Mouse (Mus musculus): ENCODE results near the gene Coro1c.
A peak's percentile ranks its signal among the peaks of the same experiment; 100 is the strongest.

The Coro1c gene

GRCm38 (mm10) chr5:113929526-113929925, 21.0 kb upstream of the Coro1c start:
- DNase-seq (ENCODE audit: inconsistent age in 2 of 2, low spot score in 1 of 2): no peak

DNA sequence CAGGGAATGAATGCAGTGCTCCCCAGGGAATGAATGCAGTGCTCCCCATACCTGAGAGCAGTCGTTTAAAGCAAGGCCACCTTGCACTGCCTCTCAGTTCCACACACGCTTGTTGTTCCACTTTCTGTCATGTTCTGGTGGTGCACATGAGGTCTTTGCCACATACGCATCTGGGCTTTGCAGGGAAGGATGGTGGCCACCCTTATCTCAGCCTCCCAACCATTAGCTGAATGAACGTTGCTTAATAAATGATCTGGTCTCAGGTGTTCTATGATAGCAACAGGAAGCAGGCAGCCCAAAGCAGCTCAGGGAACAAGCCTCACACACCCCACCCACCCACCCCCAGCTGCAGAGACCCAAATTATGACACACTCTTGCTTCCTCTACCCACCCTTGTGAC, 16.1 kb upstream of the Coro1c start:
- DNase-seq (ENCODE audit: inconsistent age in 2 of 2, low spot score in 1 of 2): no peak

GRCm38 (mm10) chr5:113921310-113922166, 13.0 kb upstream of the Coro1c start:
- no peak for DNase-seq (ENCODE audit: inconsistent age in 2 of 2, low spot score in 1 of 2)

- DNase-seq (ENCODE audit: inconsistent age in 2 of 2, low spot score in 1 of 2): no peak
Observed at GRCm38 (mm10) chr5:113919060-113919459, 10.5 kb upstream of the Coro1c start.

GRCm38 (mm10) chr5:113918654-113919053, 10.1 kb upstream of the Coro1c start:
- peak in 1 of 2 experiments; percentile 72 for DNase-seq (ENCODE audit: inconsistent age in 2 of 2, low spot score in 1 of 2)

GRCm38 (mm10) chr5:113910705-113911104, 2.1 kb upstream of the Coro1c start:
- no peak for DNase-seq (ENCODE audit: inconsistent age in 2 of 2, low spot score in 1 of 2)

GRCm38 (mm10) chr5:113910065-113910701, 1.6 kb upstream of the Coro1c start:
- DNase-seq (ENCODE audit: inconsistent age in 2 of 2, low spot score in 1 of 2): peak in 1 of 2 experiments; percentile 20

DNA sequence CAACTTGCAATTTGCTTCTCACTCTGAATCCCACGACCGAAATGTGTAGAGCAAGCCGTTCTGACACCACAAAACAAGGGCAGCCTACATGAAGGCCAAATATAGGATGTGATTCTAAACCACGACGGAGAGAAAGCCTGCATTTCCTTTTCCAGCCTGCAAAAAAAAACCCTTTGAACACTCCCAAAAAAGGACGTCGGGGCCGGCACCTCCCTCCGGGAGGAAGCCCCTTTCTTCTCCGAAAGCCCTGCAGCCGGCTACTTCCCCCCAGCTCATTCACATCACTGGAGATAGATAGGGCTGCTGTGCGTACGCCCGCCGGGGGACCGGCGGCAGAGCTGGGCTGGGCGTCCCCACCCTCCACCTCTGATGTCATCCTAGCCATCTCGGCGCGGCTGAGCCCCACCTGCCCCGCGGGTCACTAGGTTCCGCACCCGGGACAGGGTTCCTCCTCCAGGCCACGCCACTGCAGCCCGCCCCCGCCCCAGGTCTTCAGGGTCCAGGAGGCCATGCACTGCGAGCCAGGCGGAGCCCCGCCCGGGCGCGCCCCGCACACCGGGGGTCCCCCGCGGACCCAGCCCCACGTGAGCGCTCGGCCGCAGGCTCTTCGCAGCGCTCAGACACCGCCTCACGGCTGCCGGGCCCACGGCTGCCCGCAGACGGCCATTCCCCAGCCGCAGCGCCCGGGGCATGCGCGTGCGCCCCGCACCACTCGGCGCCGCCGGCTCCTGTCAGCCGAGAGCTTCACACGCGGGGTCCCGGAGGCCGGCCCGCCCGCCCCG, 581 bp downstream of the Coro1c start:
- peak; percentile 77 to 84 for DNase-seq (ENCODE audit: inconsistent age in 2 of 2, low spot score in 1 of 2)

DNA sequence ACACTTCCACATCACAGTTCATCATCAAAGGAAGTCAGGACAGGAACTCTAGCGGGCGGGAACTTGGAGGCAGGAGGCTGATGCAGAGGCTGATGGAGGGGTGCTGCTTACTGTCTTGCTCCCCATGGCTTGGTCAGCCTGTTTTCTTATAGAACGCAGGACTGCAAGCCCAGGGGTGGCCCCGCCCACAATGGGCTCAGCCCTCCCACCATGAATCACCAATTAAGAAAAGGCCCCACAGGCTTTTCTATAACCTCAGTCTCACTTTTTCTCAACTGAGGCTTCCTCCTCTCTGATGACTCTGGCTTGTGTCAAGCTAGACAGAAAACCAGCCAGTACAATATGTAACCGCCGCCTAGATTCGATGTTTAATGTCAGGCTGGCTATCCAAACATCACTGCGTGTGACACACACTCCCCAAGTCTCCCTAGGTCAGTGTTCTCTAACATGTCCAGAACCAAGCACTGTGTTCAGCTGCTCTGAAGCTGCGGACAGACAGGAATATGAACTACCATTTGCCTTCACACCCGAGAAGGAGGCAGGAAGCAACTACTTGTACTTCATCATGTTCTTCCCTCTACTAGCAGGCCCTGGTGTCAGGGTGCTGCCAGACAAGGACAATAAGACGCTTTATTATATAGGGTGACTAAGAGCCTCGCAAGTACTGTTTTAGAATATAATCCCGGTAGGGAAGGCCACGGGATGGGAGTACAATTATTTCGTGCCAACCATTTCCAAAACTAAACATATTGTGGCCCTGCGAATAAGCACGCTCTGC, 1.4 kb downstream of the Coro1c start:
- DNase-seq (ENCODE audit: inconsistent age in 2 of 2, low spot score in 1 of 2): peak; percentile 70 to 79

DNA sequence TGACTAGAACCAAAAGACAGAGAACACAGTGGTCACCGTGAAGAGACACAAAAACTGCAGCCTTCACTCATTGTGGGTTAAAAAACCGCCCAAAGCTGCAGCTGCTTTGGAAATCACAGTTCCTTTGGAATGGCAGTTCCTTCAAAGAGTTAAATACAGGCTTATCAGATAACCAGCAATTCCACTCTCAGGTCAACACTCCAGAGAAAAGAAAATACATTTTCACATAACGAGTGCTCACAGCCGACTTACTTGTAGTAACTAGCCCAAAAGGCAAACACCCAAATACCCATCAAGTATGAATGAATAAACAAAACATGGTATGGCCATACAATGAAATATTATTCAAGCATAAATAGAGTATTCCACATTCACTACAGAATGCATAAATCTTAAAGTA, 3.6 kb downstream of the Coro1c start:
- no peak for DNase-seq (ENCODE audit: inconsistent age in 2 of 2, low spot score in 1 of 2)

DNA sequence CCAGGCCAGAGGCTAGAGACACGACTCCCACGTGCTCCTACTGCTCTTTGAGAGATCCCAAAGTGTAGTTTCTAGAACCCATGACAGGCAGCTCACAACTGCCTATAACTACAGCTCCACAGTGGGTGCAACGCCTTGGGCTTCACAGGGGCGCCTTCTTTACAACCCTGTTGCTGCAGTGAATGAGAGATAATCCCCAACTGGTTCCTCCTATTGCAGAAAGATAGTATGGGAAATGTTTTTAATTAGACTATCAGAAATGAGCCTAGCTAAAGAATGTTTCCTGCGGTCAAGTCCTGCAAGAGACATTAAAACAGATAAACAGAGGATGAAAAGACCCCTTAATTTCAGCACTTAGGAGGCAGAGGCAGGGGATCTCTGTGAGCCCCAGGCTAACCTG, 5.6 kb downstream of the Coro1c start:
- no peak for DNase-seq (ENCODE audit: inconsistent age in 2 of 2, low spot score in 1 of 2)

- DNase-seq (ENCODE audit: inconsistent age in 2 of 2, low spot score in 1 of 2): no peak
Observed at GRCm38 (mm10) chr5:113902017-113902416, 6.5 kb downstream of the Coro1c start.

- no peak for DNase-seq (ENCODE audit: inconsistent age in 2 of 2, low spot score in 1 of 2)
Observed at GRCm38 (mm10) chr5:113901074-113901571, 7.4 kb downstream of the Coro1c start.

GRCm38 (mm10) chr5:113899543-113899942, 9.0 kb downstream of the Coro1c start:
- DNase-seq (ENCODE audit: inconsistent age in 2 of 2, low spot score in 1 of 2): no peak

DNA sequence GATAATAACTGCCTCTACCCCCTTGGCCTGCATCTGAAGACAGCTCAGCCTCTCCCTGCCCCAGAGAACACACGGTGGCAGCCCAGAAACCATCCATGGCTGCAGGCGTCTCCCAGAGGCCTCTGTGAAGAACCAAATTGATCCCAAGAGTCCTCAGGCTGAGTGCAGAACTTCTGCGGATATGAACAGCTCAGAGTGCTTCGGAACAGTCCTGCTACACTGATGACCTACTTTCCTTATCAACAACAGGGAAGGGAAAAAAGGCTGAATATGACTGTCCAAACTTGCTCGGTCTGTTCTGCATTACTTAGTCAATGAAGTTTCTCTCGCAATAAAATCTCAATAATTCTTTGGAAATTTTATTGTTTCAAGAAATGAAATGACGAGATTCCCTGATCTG, 16.6 kb downstream of the Coro1c start:
- peak in 1 of 2 experiments; percentile 58 for DNase-seq (ENCODE audit: inconsistent age in 2 of 2, low spot score in 1 of 2)

GRCm38 (mm10) chr5:113890874-113891273, 17.7 kb downstream of the Coro1c start:
- DNase-seq (ENCODE audit: inconsistent age in 2 of 2, low spot score in 1 of 2): no peak

DNA sequence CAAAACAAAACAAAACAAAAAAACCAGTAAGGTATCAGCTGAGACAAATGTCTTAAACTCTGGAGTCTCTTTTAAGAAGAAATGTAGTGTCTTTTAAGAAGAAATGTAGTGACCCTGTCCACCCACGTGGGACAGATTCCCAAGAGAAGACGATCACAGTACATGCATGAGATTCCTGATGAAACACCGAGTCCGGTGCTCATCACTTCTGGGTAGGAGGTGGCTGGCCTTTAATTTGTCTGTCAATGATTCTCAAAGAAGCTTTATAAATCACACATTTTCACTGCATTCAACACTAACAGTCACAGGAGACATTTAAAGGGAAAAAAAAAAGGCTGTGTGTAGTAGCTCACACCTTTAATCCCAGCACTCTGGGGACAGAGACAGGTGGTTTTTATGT, 18.6 kb downstream of the Coro1c start:
- no peak for DNase-seq (ENCODE audit: inconsistent age in 2 of 2, low spot score in 1 of 2)

- no peak for DNase-seq (ENCODE audit: inconsistent age in 2 of 2, low spot score in 1 of 2)
Observed at GRCm38 (mm10) chr5:113889181-113889906, 19.2 kb downstream of the Coro1c start.

- DNase-seq (ENCODE audit: inconsistent age in 2 of 2, low spot score in 1 of 2): no peak
Observed at GRCm38 (mm10) chr5:113888186-113888795, 20.3 kb downstream of the Coro1c start.

- peak; percentile 54 to 70 for DNase-seq (ENCODE audit: inconsistent age in 2 of 2, low spot score in 1 of 2)
Observed at GRCm38 (mm10) chr5:113887132-113887531, 21.4 kb downstream of the Coro1c start.

All from adrenal gland, adult (tissue).